Mouse (Mus musculus) heart, embryonic 14.5 days (tissue): ENCODE measurements around the gene Fgfr1op2. TPM values are rescaled to one million over a fixed set of nuclear protein-coding genes. Genes with fewer than 3 reads are reported as not detected.

Experiments
- ATAC-seq: fragments of 200-750 bp; cut with Nextera tagmentation; 2 replicates; pipeline ENCODE4 v1.8.0; 2017; ENCODE audit warnings: low read depth, moderate TSS enrichment; ENCODE audit not compliant: insufficient number of reproducible peaks, insufficient read depth, low FRiP score
- H3K27ac ChIP-seq, 2 experiments: fragments of 200-500 bp in 1 of 2; fragments of 300-500 bp in 1 of 2; sonication (generic) in 1 of 2; replicated peaks in 1 of 2; 2 replicates each; pipeline ENCODE4 v1.5.1; 2012 to 2014; ENCODE audit warnings: low read depth in 2 of 2, low read length in 2 of 2, control low read depth in 1 of 2, mild to moderate bottlenecking in 1 of 2, mixed read lengths in 1 of 2; ENCODE audit not compliant: control insufficient read depth in 1 of 2, insufficient read depth in 1 of 2
- H3K27me3 ChIP-seq: fragments of 300-500 bp; sonication (generic); 2 replicates; pipeline ENCODE4 v1.6.1; 2014; ENCODE audit warnings: mild to moderate bottlenecking, low read length, control low read depth; ENCODE audit not compliant: control insufficient read depth, insufficient read depth
- H3K36me3 ChIP-seq: fragments of 300-500 bp; sonication (generic); 2 replicates; pipeline ENCODE4 v1.6.1; 2014; ENCODE audit warnings: mild to moderate bottlenecking, control low read depth, low read length, mixed read lengths; ENCODE audit not compliant: control insufficient read depth, insufficient read depth
- H3K4me1 ChIP-seq, 2 experiments: fragments of 200-500 bp in 1 of 2; fragments of 300-500 bp in 1 of 2; sonication (generic) in 1 of 2; 2 replicates each; pipeline ENCODE4 v1.6.1; 2012 to 2014; ENCODE audit warnings: low read length in 2 of 2, control low read depth in 1 of 2, mixed read lengths in 1 of 2; ENCODE audit not compliant: control insufficient read depth in 2 of 2, insufficient read depth in 2 of 2
- H3K4me2 ChIP-seq: fragments of 300-500 bp; sonication (generic); 2 replicates; pipeline ENCODE4 v1.6.1; 2014; ENCODE audit warnings: mild to moderate bottlenecking, low read length
- H3K4me3 ChIP-seq, 2 experiments: fragments of 200-500 bp in 1 of 2; fragments of 300-500 bp in 1 of 2; sonication (generic) in 1 of 2; 2 replicates each; pipeline ENCODE4 v1.5.1; 2012 to 2014; ENCODE audit warnings: low read length in 2 of 2, mild to moderate bottlenecking in 2 of 2, control low read depth in 1 of 2, low read depth in 1 of 2, moderate library complexity in 1 of 2; ENCODE audit not compliant: control insufficient read depth in 1 of 2, insufficient read depth in 1 of 2
- H3K9ac ChIP-seq: fragments of 300-500 bp; sonication (generic); 2 replicates; pipeline ENCODE4 v1.6.1; 2014; ENCODE audit warnings: mild to moderate bottlenecking, low read length
- H3K9me3 ChIP-seq: fragments of 300-500 bp; sonication (generic); 2 replicates; pipeline ENCODE4 v1.6.1; 2016; ENCODE audit warnings: low read length, control low read depth; ENCODE audit not compliant: control insufficient read depth
- WGBS: fragments of 180-500 bp; shearing (Covaris S2); extraction: QIAGEN DNeasy Blood & Tissue Kit; methylation state at CpG from one replicate; pipeline ENCODE4 v1.1.7; 2014; 5-methylcytosine and 5-hydroxymethylcytosine counted together
- polyA plus RNA-seq: library from polyadenylated mRNA; unstranded; fragments of >200 nt; fragmentation: Nextera tagmentation; extraction: Ambion mirVana; gene quantifications from 2 replicates; pipeline ENCODE4 v1.2.1, GENCODE M21; 2014

Gene Fgfr1op2
- polyA plus RNA-seq, 1 experiment from 2014 or later: 95.3 TPM

DNA sequence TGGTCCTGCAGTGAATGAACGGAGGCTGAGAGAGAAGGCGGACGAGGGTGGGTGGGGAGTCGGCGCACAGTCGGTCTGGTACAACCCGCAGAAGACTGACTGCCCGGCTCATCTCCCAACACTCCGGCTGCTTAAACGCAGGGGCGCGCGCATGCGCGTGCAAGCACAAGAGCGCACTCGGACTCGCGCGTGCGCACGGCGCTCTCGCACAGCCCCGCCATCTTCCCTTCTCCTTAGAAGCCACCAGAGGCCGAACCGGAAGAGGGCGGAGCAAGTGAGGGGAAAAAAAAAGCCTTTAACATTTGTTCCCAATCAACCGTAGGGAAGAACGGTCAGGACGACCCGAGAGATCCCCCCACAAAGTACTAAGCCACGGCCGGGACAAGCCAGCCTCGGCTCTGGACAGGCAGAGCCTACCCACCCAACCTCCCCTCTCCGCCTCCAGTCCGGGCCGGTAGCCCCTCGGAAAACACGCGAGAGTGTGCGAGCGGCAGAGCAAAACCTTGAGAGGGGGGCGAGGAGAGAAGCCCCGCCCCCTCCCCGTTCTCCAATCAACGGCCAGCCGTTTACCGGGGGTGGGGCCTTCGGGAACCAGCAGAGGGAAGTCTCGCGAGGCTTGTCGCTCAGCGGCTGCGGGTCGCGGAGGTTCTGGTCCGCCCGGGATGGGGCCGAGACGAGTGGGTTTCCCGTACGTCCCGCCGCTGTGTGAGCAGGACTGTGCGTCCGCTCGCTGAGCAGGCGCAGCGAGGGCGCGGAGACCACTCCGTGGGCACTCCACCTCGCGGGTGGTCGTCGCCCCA, 507 bp downstream of the Fgfr1op2 start, which contains the start of gene Ints13:
Ints13 (minus strand) TSS at position 526 of the 800 bp plus-strand sequence.
- Histone ChIP-seq H3K27me3 (no peaks in the 10 kb centered on the region), H3K36me3 (peaks cover 12% of the 10 kb centered on the region), H3K4me3 (peak within 1 kb of the TSS; percentile 64 to 86), H3K27ac (peak within 1 kb of the TSS; percentile 91 to 96), H3K4me2 (peak within 1 kb of the TSS; percentile 89), H3K4me1 (peaks cover 0 to 33% of the 10 kb centered on the region in 2 experiments; a peak in 2 of 4 replicates), H3K9ac (peak within 1 kb of the TSS; percentile 95), H3K9me3 (no peaks in the 10 kb centered on the region)
- under 1% methylated on average over 77 of the region's 77 CpGs for WGBS
- peak; percentile 96 for ATAC-seq

DNA sequence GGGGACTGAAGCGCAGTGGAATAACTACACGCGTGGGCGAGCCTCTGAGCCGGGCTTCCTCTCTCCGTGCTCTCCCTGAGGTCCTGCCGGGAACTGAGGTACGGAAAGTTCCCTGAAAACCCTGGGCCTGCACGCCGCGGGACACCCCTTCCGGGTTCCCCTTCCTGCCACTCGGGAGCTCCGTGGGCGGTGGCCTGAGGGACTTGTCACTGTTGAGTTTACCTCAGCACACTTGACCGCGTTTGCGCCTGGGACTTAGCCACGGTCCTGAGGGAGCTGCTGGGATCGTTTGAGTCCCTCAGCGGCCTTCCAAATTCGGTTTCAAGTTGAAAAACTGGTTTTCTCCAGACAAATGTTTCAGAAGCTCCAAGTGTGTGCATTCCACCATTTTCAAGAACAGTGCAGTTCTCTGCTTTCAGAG, 1.1 kb downstream of the Fgfr1op2 start:
- peaks cover 0 to 33% of the 10 kb centered on the region in 2 experiments; a peak in 2 of 4 replicates for H3K4me1 ChIP-seq
- no peaks in the 10 kb centered on the region for H3K27me3 ChIP-seq
- H3K4me3 ChIP-seq: peak overlapping the region; percentile 64 to 86
- under 1% methylated on average over 22 of the region's 22 CpGs for WGBS
- peak overlapping the region; percentile 70 to 96 for H3K27ac ChIP-seq
- H3K9ac ChIP-seq: peak overlapping the region; percentile 95
- ATAC-seq: peak; percentile 50; the same call in 1 of the 2 replicates
- no peaks in the 10 kb centered on the region for H3K9me3 ChIP-seq
- peaks cover 12% of the 10 kb centered on the region for H3K36me3 ChIP-seq
- peak overlapping the region; percentile 89 for H3K4me2 ChIP-seq

DNA sequence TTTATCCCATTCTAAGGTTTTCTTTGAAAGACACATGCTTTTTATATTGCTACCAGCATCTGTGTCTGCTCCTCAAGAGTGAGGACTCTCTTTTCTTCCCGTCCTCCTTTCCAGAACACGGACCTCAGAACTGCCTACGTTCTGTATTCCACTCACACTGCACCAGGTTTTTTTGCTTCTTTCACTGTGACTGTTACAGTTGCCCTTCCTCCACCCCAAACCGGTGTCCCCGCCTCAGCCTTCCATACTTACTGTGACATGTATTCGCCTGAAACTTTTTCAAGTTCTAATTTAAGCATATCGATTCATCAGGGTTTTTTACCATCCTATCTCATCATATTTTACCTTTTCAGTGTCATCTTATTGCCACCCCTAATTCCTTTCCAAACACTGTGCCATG, 1.6 kb downstream of the Fgfr1op2 start:
- 9% methylated on average over 7 of the region's 7 CpGs for WGBS
- H3K4me1 ChIP-seq: peaks cover 0 to 33% of the 10 kb centered on the region in 2 experiments; a peak in 2 of 4 replicates
- H3K9ac ChIP-seq: peak overlapping the region; percentile 95
- H3K9me3 ChIP-seq: no peaks in the 10 kb centered on the region
- H3K36me3 ChIP-seq: peaks cover 12% of the 10 kb centered on the region
- no peak for ATAC-seq
- peak overlapping the region; percentile 64 to 86 for H3K4me3 ChIP-seq
- no peaks in the 10 kb centered on the region for H3K27me3 ChIP-seq
- H3K4me2 ChIP-seq: peak overlapping the region; percentile 89
- peak overlapping the region; percentile 70 to 96 for H3K27ac ChIP-seq

DNA sequence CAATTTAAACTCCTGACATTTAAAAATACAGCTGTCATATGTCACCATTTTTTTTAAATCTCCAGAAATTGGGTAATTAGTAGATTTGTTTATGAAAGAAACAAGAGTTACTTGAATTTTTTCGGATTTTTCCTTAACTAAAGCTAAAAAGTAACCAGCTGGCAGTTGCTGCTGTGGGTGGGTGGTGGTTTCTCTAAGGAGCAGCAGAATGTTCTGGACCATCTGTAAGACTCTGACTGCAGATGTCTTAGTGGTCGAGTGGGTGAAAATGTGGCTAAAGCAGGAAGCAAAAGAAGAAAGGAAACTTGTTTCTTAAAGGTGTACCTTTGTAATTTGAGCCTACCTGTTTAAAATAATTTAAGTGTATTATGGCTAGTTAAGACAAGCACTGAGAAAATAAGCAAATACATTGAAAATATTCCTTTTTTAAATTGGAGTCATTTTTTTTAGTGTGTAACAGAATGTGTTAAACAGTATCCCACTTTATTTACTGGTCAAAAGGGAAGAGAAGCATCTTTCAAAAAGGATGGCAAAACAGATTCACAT, 3.5 kb downstream of the Fgfr1op2 start:
- Histone ChIP-seq H3K36me3 (peaks cover 5% of the 10 kb centered on the region; the same call in 1 of the 2 replicates), H3K4me1 (peaks cover 0 to 24% of the 10 kb centered on the region in 2 experiments; a peak in 2 of 4 replicates), H3K27me3 (no peaks in the 10 kb centered on the region), H3K9ac (no peak overlapping the region), H3K4me3 (no peak overlapping the region), H3K4me2 (no peak overlapping the region), H3K27ac (no peak overlapping the region), H3K9me3 (no peaks in the 10 kb centered on the region)
- 33% methylated on average over 2 of the region's 2 CpGs for WGBS
- ATAC-seq: no peak

DNA sequence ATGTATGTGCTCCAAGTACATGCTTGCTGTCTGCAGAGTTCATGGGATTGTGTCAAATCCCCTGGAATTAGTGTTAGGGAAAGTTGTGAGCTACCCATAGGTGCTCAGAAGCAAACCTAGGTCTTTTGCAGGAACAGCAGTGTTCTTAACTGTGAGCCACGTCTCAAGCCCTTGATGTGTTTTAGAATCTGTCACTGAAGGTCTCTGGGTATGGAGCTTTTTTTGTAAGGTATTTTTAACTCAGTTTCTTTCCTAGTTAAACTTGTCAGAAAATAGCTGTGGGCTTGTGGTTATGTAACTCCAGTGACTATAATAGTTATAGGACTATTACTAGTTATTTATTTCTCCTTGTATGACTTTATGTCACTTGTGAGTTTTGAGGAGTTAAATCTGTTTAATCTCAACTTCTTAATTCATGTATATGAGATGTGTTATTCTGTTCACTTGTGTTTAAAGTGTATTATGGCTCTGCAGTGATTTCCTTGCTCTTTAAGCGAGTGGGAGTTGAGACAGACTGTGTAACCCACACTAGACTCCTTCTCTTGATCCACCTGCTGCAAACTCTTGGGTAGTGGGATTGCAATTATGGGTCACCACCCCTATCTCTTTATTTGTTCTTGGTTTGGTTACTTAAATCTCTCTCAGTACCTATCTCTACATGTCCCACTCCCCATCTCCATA, 6.5 kb downstream of the Fgfr1op2 start:
- Histone ChIP-seq H3K9me3 (no peaks in the 10 kb centered on the region), H3K4me1 (peaks cover 0 to 13% of the 10 kb centered on the region in 2 experiments; a peak in 2 of 4 replicates), H3K4me3 (no peak overlapping the region), H3K36me3 (peaks cover 25% of the 10 kb centered on the region), H3K9ac (no peak overlapping the region), H3K27ac (no peak overlapping the region), H3K27me3 (no peaks in the 10 kb centered on the region), H3K4me2 (no peak overlapping the region)
- WGBS: 56% methylated on average over 2 of the region's 2 CpGs
- ATAC-seq: no peak

DNA sequence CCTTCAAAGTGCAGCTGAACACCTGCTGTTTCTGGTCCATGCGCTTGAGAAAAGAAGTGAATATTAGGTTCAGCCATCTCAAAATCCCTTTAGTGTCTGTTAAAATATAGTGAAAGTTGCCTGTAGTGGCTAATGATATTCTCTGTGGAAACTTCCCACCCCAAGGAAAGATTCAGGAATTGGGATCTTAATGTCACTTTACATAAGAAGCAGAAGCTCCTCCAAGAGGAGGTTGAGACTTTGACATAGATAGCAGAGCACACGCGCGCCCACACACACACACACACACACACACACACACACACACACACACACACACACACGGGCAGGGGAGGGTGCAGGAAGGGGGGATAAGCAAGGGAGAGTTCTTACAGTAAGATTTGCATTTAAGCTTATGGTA, 8.1 kb downstream of the Fgfr1op2 start:
- no peak overlapping the region for H3K27ac ChIP-seq
- no peak for ATAC-seq
- no peak overlapping the region for H3K4me3 ChIP-seq
- H3K27me3 ChIP-seq: no peaks in the 10 kb centered on the region
- H3K9ac ChIP-seq: no peak overlapping the region
- peaks cover 0 to 3% of the 10 kb centered on the region in 2 experiments; a peak in 2 of 4 replicates for H3K4me1 ChIP-seq
- 92% methylated on average over 5 of the region's 5 CpGs for WGBS
- peaks cover 41% of the 10 kb centered on the region for H3K36me3 ChIP-seq
- no peak overlapping the region for H3K4me2 ChIP-seq
- no peaks in the 10 kb centered on the region for H3K9me3 ChIP-seq

DNA sequence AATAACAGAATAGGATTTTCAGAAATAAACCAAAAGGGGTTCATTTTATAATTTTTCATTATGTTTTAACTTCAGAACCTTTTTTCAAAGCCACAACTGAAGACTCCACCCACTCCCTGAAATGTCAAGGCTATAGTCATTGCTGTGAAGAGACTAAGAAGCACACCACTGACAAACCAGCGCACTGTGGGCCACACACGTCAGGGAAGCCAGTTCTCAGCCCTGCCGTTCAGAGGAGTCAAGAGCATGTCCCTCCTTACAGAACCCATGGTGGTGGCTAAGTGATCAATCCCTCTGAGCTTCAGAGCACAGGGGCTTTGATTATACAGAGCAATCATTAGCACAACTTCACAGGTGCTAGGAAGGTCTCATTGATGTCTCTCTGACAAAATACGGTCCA, 25.6 kb downstream of the Fgfr1op2 start:
- 75% methylated on average over 4 of the region's 4 CpGs for WGBS
- H3K36me3 ChIP-seq: peaks cover 96% of the 10 kb centered on the region
- H3K9ac ChIP-seq: no peak overlapping the region
- no peaks in the 10 kb centered on the region for H3K9me3 ChIP-seq
- no peaks in the 10 kb centered on the region for H3K4me1 ChIP-seq
- H3K27ac ChIP-seq: no peak overlapping the region
- no peak overlapping the region for H3K4me3 ChIP-seq
- no peak for ATAC-seq
- no peak overlapping the region for H3K4me2 ChIP-seq
- no peaks in the 10 kb centered on the region for H3K27me3 ChIP-seq
